Mouse (Mus musculus): ENCODE data around the gene Snx5. TPM values are rescaled to one million over a fixed set of nuclear protein-coding genes. Genes with fewer than 3 reads are reported as not detected.

The Snx5 gene
- polyA plus RNA-seq, 1 experiment from 2014 or later, result 116 TPM

DNA sequence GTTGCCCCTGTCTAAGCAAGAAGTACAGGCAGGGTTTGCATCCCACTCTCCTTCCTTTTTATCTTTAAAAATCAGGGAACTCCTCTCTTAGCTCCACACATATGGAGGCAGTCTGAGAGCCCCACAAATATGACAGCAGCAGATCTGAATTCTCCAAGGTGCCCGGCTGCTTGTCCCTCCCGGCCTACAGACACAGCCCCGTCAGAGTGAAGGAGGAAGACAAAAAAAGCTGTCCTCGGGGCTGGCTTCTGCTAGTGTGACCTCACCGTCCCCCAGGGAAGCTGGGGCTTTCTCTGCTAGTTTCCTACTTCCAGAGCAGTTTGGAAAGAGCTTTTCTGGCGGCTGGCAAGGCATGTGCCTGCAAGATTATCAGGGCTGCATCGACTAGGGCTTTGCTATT is 55.5 kb downstream of the Snx5 start:
- no peak overlapping the region for H3K4me3 ChIP-seq
- no peaks in the 10 kb centered on the region for H3K27me3 ChIP-seq
- 14% methylated on average over 7 of the region's 7 CpGs for WGBS
- H3K27ac ChIP-seq, result no peak overlapping the region
- no peak for ATAC-seq (ENCODE audit: borderline replicate concordance, extremely low read depth, low FRiP score, low TSS enrichment)
- no peaks in the 10 kb centered on the region for H3K36me3 ChIP-seq
- H3K4me1 ChIP-seq, result 0 out of 2 replicates have a peak, but pooled peaks cover 4% of the 10 kb centered on the region
- no peaks in the 10 kb centered on the region for H3K9me3 ChIP-seq
- no peak overlapping the region for H3K9ac ChIP-seq
- no peak overlapping the region for H3K4me2 ChIP-seq

GRCm38 (mm10) chr2:144214508-144215185 is 56.1 kb downstream of the Snx5 start:
- H3K4me1 ChIP-seq, result 0 out of 2 replicates have a peak, but pooled peaks cover 4% of the 10 kb centered on the region
- H3K27ac ChIP-seq, result no peak overlapping the region
- ATAC-seq (ENCODE audit: borderline replicate concordance, extremely low read depth, low FRiP score, low TSS enrichment), result no peak
- WGBS, result 61% methylated on average over 9 of the region's 9 CpGs
- no peak overlapping the region for H3K9ac ChIP-seq
- H3K9me3 ChIP-seq, result no peaks in the 10 kb centered on the region
- no peak overlapping the region for H3K4me2 ChIP-seq
- H3K4me3 ChIP-seq, result no peak overlapping the region
- no peaks in the 10 kb centered on the region for H3K36me3 ChIP-seq
- no peaks in the 10 kb centered on the region for H3K27me3 ChIP-seq

DNA sequence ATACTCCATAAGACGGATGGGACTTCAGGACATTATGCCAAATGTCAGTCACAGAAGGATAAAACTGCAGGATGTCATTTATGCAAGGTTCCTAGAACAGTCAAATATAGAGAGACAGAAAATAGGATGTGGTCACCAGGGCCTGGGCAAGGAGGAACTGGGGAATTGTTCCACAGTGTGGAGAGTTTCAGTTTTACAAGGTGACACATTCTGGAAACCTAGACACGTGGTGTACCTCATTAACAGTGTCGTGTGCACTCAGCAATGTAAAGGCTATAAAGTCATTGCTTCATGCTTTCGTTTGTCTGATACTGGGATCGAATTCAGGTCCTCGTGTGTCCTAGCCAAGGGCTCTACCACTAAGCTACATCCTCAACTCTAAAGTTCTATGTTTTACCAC is 56.9 kb downstream of the Snx5 start:
- Histone ChIP-seq H3K4me1 (0 out of 2 replicates have a peak, but pooled peaks cover 6% of the 10 kb centered on the region), H3K9me3 (no peaks in the 10 kb centered on the region), H3K27ac (no peak overlapping the region), H3K4me3 (no peak overlapping the region), H3K9ac (no peak overlapping the region), H3K4me2 (no peak overlapping the region), H3K36me3 (no peaks in the 10 kb centered on the region), H3K27me3 (no peaks in the 10 kb centered on the region)
- WGBS, result 80% methylated on average over 6 of the region's 6 CpGs
- ATAC-seq (ENCODE audit: borderline replicate concordance, extremely low read depth, low FRiP score, low TSS enrichment), result no peak

GRCm38 (mm10) chr2:144209425-144209824 is 61.3 kb downstream of the Snx5 start:
- no peak for ATAC-seq (ENCODE audit: borderline replicate concordance, extremely low read depth, low FRiP score, low TSS enrichment)
- WGBS, result 41% methylated on average over 3 of the region's 3 CpGs
- H3K4me3 ChIP-seq, result no peak overlapping the region
- H3K4me1 ChIP-seq, result 0 out of 2 replicates have a peak, but pooled peaks cover 3% of the 10 kb centered on the region
- H3K27me3 ChIP-seq, result no peaks in the 10 kb centered on the region
- no peak overlapping the region for H3K27ac ChIP-seq
- no peaks in the 10 kb centered on the region for H3K9me3 ChIP-seq
- no peaks in the 10 kb centered on the region for H3K36me3 ChIP-seq
- no peak overlapping the region for H3K9ac ChIP-seq
- no peak overlapping the region for H3K4me2 ChIP-seq

- H3K9me3 ChIP-seq, result no peaks in the 10 kb centered on the region
- no peak overlapping the region for H3K9ac ChIP-seq
- ATAC-seq (ENCODE audit: borderline replicate concordance, extremely low read depth, low FRiP score, low TSS enrichment), result no peak
- WGBS, result 90% methylated on average over 1 of the region's 1 CpGs
- H3K4me3 ChIP-seq, result no peak overlapping the region
- H3K27me3 ChIP-seq, result no peaks in the 10 kb centered on the region
- H3K4me1 ChIP-seq, result 0 out of 2 replicates have a peak, but pooled peaks cover 3% of the 10 kb centered on the region
- H3K27ac ChIP-seq, result no peak overlapping the region
- no peaks in the 10 kb centered on the region for H3K36me3 ChIP-seq
- H3K4me2 ChIP-seq, result no peak overlapping the region
These were observed 63.3 kb downstream of the Snx5 start for GRCm38 (mm10) chr2:144207365-144207764.

DNA sequence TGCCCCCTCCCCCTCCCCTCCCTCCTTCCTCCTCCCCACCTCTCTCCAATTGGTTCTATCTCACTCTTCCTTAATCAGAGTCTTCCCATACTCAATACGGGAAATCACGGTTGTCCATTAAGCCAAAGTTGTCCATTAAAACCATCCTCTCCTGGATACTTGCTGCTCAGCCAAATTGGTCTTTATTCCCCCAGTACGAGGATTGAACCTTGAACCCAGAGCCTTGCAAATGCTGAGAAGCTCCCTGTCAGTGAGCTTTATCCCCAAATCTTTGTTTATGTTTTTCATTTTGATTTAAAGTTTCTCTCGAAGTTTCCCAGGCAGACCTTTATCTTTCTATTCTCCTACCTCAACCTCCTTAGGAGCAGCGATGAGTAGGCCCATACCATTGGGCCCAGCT is 67.7 kb downstream of the Snx5 start:
- Histone ChIP-seq H3K27ac (no peak overlapping the region), H3K4me1 (no peaks in the 10 kb centered on the region), H3K27me3 (no peaks in the 10 kb centered on the region), H3K4me2 (no peak overlapping the region), H3K9ac (no peak overlapping the region), H3K9me3 (no peaks in the 10 kb centered on the region), H3K4me3 (no peak overlapping the region), H3K36me3 (no peaks in the 10 kb centered on the region)
- WGBS, result 82% methylated on average over 5 of the region's 5 CpGs
- no peak for ATAC-seq (ENCODE audit: borderline replicate concordance, extremely low read depth, low FRiP score, low TSS enrichment)

- H3K9me3 ChIP-seq, result no peaks in the 10 kb centered on the region
- H3K4me3 ChIP-seq, result no peak overlapping the region
- no peak overlapping the region for H3K27ac ChIP-seq
- no peaks in the 10 kb centered on the region for H3K27me3 ChIP-seq
- no peak for ATAC-seq (ENCODE audit: borderline replicate concordance, extremely low read depth, low FRiP score, low TSS enrichment)
- no peaks in the 10 kb centered on the region for H3K4me1 ChIP-seq
- WGBS, result 73% methylated on average over 3 of the region's 3 CpGs
- H3K4me2 ChIP-seq, result no peak overlapping the region
- no peaks in the 10 kb centered on the region for H3K36me3 ChIP-seq
- H3K9ac ChIP-seq, result no peak overlapping the region
These were observed 68.1 kb downstream of the Snx5 start for GRCm38 (mm10) chr2:144202567-144202966.

DNA sequence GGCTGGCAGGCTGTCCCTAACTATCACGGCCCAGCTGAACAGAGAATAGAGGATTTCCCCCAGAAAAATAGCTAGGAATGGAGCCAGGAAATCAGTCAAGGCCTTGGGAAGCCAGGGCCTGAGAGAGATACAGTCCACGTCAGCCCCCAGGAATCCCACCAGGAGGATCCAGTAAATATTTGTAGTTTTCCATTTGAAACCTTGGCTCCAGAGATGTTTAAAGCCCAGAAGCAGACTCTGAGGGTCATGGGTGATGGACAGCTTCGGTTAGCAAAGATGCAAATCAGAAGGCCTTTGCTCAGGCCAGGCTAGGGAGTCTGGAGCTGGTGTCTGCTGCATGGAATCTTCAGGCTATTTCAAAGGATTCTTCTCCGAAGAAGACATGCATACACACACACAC is 68.6 kb downstream of the Snx5 start:
- Histone ChIP-seq H3K27me3 (no peaks in the 10 kb centered on the region), H3K36me3 (no peaks in the 10 kb centered on the region), H3K9me3 (no peaks in the 10 kb centered on the region), H3K27ac (no peak overlapping the region), H3K9ac (no peak overlapping the region), H3K4me3 (no peak overlapping the region), H3K4me2 (no peak overlapping the region), H3K4me1 (no peaks in the 10 kb centered on the region)
- ATAC-seq (ENCODE audit: borderline replicate concordance, extremely low read depth, low FRiP score, low TSS enrichment), result no peak
- WGBS, result 50% methylated on average over 4 of the region's 4 CpGs

Other genes starting within 250 kb of the Snx5 start
- gene Banf2, start 237.8 kb downstream of the Snx5 start, polyA plus RNA-seq (2015; fragmentation: Nextera tagmentation; extraction: Ambion mirVana), result not detected in 2 replicates
- gene Mgme1, start 243 bp downstream of the Snx5 start, polyA plus RNA-seq (2015; fragmentation: Nextera tagmentation; extraction: Ambion mirVana), result 24.2 and 25.9 TPM in 2 replicates
- 4.8 and 5.5 TPM in 2 replicates for gene Ovol2, start 61.2 kb upstream of the Snx5 start, polyA plus RNA-seq (2015; fragmentation: Nextera tagmentation; extraction: Ambion mirVana)
- gene Kat14, start 98.1 kb upstream of the Snx5 start, polyA plus RNA-seq (2015; fragmentation: Nextera tagmentation; extraction: Ambion mirVana), result 38.9 and 43.4 TPM in 2 replicates
- gene Pet117, start 98.1 kb upstream of the Snx5 start, polyA plus RNA-seq (2015; fragmentation: Nextera tagmentation; extraction: Ambion mirVana), result 3.3 TPM in 1 of 2 replicates, not detected in the other